Mouse (Mus musculus): ENCODE results near the gene Olfr223. TPM values are rescaled to one million over a fixed set of nuclear protein-coding genes. Genes with fewer than 3 reads are reported as not detected.
"Not testable (repeated sequence)": the region's sequence is repeated elsewhere in the genome, so short reads cannot be mapped to it uniquely, and the experiment has no call there.

Olfr223 gene
- polyA plus RNA-seq, 2 experiments, result not detected

- TF ChIP-seq POLR2A (IDR thresholded peaks at IDR 0.05; ENCODE audit: borderline replicate concordance, extremely low read depth, insufficient read depth, insufficient read length), result no peak
- ATAC-seq (ENCODE audit: low FRiP score, low read depth) (no peak), DNase-seq (ENCODE audit: low spot score) (peak; percentile 47)
- H3K4me3 ChIP-seq (replicated peaks; ENCODE audit: low read length), result no peak overlapping the region
- no peaks in the 10 kb centered on the region for H3K27me3 ChIP-seq (ENCODE audit: control insufficient read depth, insufficient read depth, low read length)
- no peaks in the 10 kb centered on the region for H3K36me3 ChIP-seq (ENCODE audit: control insufficient read depth, insufficient read depth, low read length)
- no peak overlapping the region for H3K27ac ChIP-seq (replicated peaks; ENCODE audit: low read depth, low read length)
- H3K4me1 ChIP-seq (ENCODE audit: control insufficient read depth, insufficient read depth, low read length), result no peaks in the 10 kb centered on the region
- WGBS, result 69% methylated on average over 5 of the region's 5 CpGs
- no peak overlapping the region for H3K9ac ChIP-seq (ENCODE audit: low read depth, low read length, severe bottlenecking)
- no peak overlapping the region for H3K4me2 ChIP-seq (replicated peaks; ENCODE audit: low read depth, low read length, severe bottlenecking)
- H3K9me3 ChIP-seq (ENCODE audit: control insufficient read depth, low read length), result no peaks in the 10 kb centered on the region
Measured at GRCm38 (mm10) chr11:59629871-59630270, 36.8 kb upstream of the Olfr223 start.

GRCm38 (mm10) chr11:59628177-59628576, 35.1 kb upstream of the Olfr223 start:
- no peak overlapping the region for H3K9ac ChIP-seq (ENCODE audit: low read depth, low read length, severe bottlenecking)
- H3K4me2 ChIP-seq (replicated peaks; ENCODE audit: low read depth, low read length, severe bottlenecking), result no peak overlapping the region
- no peak overlapping the region for H3K4me3 ChIP-seq (replicated peaks; ENCODE audit: low read length)
- ATAC-seq (ENCODE audit: low FRiP score, low read depth) (no peak), DNase-seq (ENCODE audit: low spot score) (no peak)
- no peaks in the 10 kb centered on the region for H3K9me3 ChIP-seq (ENCODE audit: control insufficient read depth, low read length)
- no peaks in the 10 kb centered on the region for H3K27me3 ChIP-seq (ENCODE audit: control insufficient read depth, insufficient read depth, low read length)
- H3K4me1 ChIP-seq (ENCODE audit: control insufficient read depth, insufficient read depth, low read length), result no peaks in the 10 kb centered on the region
- 80% methylated on average over 5 of the region's 5 CpGs for WGBS
- no peaks in the 10 kb centered on the region for H3K36me3 ChIP-seq (ENCODE audit: control insufficient read depth, insufficient read depth, low read length)
- H3K27ac ChIP-seq (replicated peaks; ENCODE audit: low read depth, low read length), result no peak overlapping the region
- TF ChIP-seq POLR2A (IDR thresholded peaks at IDR 0.05; ENCODE audit: borderline replicate concordance, extremely low read depth, insufficient read depth, insufficient read length), result no peak

- no peak overlapping the region for H3K4me3 ChIP-seq (replicated peaks; ENCODE audit: low read length)
- H3K4me1 ChIP-seq (ENCODE audit: control insufficient read depth, insufficient read depth, low read length), result no peaks in the 10 kb centered on the region
- no peak overlapping the region for H3K9ac ChIP-seq (ENCODE audit: low read depth, low read length, severe bottlenecking)
- WGBS, result 79% methylated on average over 7 of the region's 7 CpGs
- H3K9me3 ChIP-seq (ENCODE audit: control insufficient read depth, low read length), result no peaks in the 10 kb centered on the region
- no peak for ATAC-seq (ENCODE audit: low FRiP score, low read depth)
- no peaks in the 10 kb centered on the region for H3K27me3 ChIP-seq (ENCODE audit: control insufficient read depth, insufficient read depth, low read length)
- no peak overlapping the region for H3K27ac ChIP-seq (replicated peaks; ENCODE audit: low read depth, low read length)
- H3K36me3 ChIP-seq (ENCODE audit: control insufficient read depth, insufficient read depth, low read length), result no peaks in the 10 kb centered on the region
- no peak for DNase-seq (ENCODE audit: low spot score)
- no peak for TF ChIP-seq POLR2A (IDR thresholded peaks at IDR 0.05; ENCODE audit: borderline replicate concordance, extremely low read depth, insufficient read depth, insufficient read length)
- no peak overlapping the region for H3K4me2 ChIP-seq (replicated peaks; ENCODE audit: low read depth, low read length, severe bottlenecking)
Measured at GRCm38 (mm10) chr11:59626192-59626591, 33.1 kb upstream of the Olfr223 start.

GRCm38 (mm10) chr11:59624017-59624630, 31.0 kb upstream of the Olfr223 start:
- peak; percentile 63; the same call in 1 of the 2 replicates for ATAC-seq (ENCODE audit: low FRiP score, low read depth)
- H3K4me2 ChIP-seq (replicated peaks; ENCODE audit: low read depth, low read length, severe bottlenecking), result no peak overlapping the region
- no peak overlapping the region for H3K9ac ChIP-seq (ENCODE audit: low read depth, low read length, severe bottlenecking)
- 43% methylated on average over 6 of the region's 6 CpGs for WGBS
- no peak overlapping the region for H3K27ac ChIP-seq (replicated peaks; ENCODE audit: low read depth, low read length)
- DNase-seq (ENCODE audit: low spot score), result peak; percentile 76
- H3K9me3 ChIP-seq (ENCODE audit: control insufficient read depth, low read length), result no peaks in the 10 kb centered on the region
- H3K4me1 ChIP-seq (ENCODE audit: control insufficient read depth, insufficient read depth, low read length), result no peaks in the 10 kb centered on the region
- H3K4me3 ChIP-seq (replicated peaks; ENCODE audit: low read length), result no peak overlapping the region
- H3K27me3 ChIP-seq (ENCODE audit: control insufficient read depth, insufficient read depth, low read length), result no peaks in the 10 kb centered on the region
- H3K36me3 ChIP-seq (ENCODE audit: control insufficient read depth, insufficient read depth, low read length), result no peaks in the 10 kb centered on the region
- TF ChIP-seq POLR2A (IDR thresholded peaks at IDR 0.05; ENCODE audit: borderline replicate concordance, extremely low read depth, insufficient read depth, insufficient read length), result no peak

GRCm38 (mm10) chr11:59622214-59622613, 29.1 kb upstream of the Olfr223 start:
- Histone ChIP-seq H3K36me3 (ENCODE audit: control insufficient read depth, insufficient read depth, low read length) (no peaks in the 10 kb centered on the region), H3K4me2 (replicated peaks; ENCODE audit: low read depth, low read length, severe bottlenecking) (no peak overlapping the region), H3K27me3 (ENCODE audit: control insufficient read depth, insufficient read depth, low read length) (no peaks in the 10 kb centered on the region), H3K4me3 (replicated peaks; ENCODE audit: low read length) (no peak overlapping the region), H3K4me1 (ENCODE audit: control insufficient read depth, insufficient read depth, low read length) (no peaks in the 10 kb centered on the region), H3K9ac (ENCODE audit: low read depth, low read length, severe bottlenecking) (no peak overlapping the region), H3K27ac (replicated peaks; ENCODE audit: low read depth, low read length) (no peak overlapping the region), H3K9me3 (ENCODE audit: control insufficient read depth, low read length) (no peaks in the 10 kb centered on the region)
- DNase-seq (ENCODE audit: low spot score) (no peak), ATAC-seq (ENCODE audit: low FRiP score, low read depth) (no peak)
- 62% methylated on average over 3 of the region's 3 CpGs for WGBS
- no peak for TF ChIP-seq POLR2A (IDR thresholded peaks at IDR 0.05; ENCODE audit: borderline replicate concordance, extremely low read depth, insufficient read depth, insufficient read length)

- WGBS, result 96% methylated on average over 2 of the region's 2 CpGs
- H3K4me1 ChIP-seq (ENCODE audit: control insufficient read depth, insufficient read depth, low read length); H3K4me2 ChIP-seq (replicated peaks; ENCODE audit: low read depth, low read length, severe bottlenecking); H3K9ac ChIP-seq (ENCODE audit: low read depth, low read length, severe bottlenecking); ATAC-seq (ENCODE audit: low FRiP score, low read depth); H3K36me3 ChIP-seq (ENCODE audit: control insufficient read depth, insufficient read depth, low read length); H3K27ac ChIP-seq (replicated peaks; ENCODE audit: low read depth, low read length); H3K9me3 ChIP-seq (ENCODE audit: control insufficient read depth, low read length); DNase-seq (ENCODE audit: low spot score); H3K27me3 ChIP-seq (ENCODE audit: control insufficient read depth, insufficient read depth, low read length); H3K4me3 ChIP-seq (replicated peaks; ENCODE audit: low read length): not testable (repeated sequence)
Measured at GRCm38 (mm10) chr11:59616986-59617385, 23.9 kb upstream of the Olfr223 start.

Measured in limb, embryonic 14.5 days (tissue).